Mouse (Mus musculus) heart, adult 11 months (tissue): ENCODE measurements at regions not wholly inside any gene's neighbourhood (a gene's known extent, or its start where the extent isn't known, plus 50 kb on each side); places are given as distances from the start of the nearest gene placed in this dataset.

ENCODE experiments used
- DNase-seq: peaks from one replicate; pipeline ENCODE4 v3.0.0; 2022

GRCm38 (mm10) chr4:24154418-24154817 lies 341.8 kb upstream of the Mms22l start:
- DNase-seq = peak; percentile 71

- DNase-seq = no peak
Observed at GRCm38 (mm10) chr4:24173750-24174149, 322.5 kb upstream of the Mms22l start.

- DNase-seq = no peak
Observed at GRCm38 (mm10) chr4:24213262-24214036, 282.8 kb upstream of the Mms22l start.

- DNase-seq = no peak
Observed at GRCm38 (mm10) chr4:24214037-24214362, 282.3 kb upstream of the Mms22l start.

DNA sequence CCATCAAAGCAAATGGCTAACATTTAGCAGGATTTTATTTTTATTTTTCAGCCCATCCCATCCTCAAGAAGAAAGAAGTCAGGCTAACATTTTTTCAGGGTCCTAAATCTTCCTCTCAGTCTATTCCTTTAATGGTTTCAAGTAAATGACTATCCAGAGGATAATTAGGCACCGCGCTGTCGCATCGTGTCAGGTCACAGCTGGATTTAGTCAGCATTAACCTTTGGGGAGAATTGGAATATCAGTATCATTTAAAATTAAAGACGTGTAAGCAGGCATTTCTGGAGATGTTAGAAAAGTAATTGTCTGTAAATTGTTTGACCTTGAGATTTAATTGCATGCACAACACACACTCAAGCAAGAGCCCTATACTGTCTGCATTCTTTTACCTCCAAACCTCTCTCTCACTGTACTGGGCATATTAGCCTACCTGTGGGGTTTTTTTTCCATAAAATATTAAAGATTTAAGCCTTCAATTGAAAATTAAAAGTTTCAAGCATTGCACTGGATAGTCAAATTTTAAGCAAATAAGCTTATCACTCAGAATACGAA lies 277.8 kb upstream of the Mms22l start:
- DNase-seq = no peak

DNA sequence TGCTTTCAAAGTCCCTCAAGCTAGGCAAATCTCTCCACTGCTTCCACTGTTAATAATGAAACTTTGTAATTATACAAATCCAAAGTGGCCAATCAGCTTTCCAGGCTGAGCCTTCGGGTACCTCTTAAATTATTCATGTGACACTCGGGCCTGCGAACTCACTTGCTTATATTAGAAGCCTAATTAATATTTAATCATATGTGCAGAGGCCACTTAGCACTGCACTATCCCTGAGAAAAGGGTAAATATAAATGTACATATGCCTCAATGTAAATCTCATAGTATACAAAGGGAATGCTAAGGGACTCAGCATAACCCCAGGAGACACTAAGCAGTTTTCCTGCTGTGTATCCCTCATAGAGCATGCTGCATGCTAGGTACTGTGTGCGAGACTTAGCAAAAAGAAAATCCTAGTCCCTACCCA lies 277.2 kb upstream of the Mms22l start:
- DNase-seq = no peak

GRCm38 (mm10) chr4:24219583-24219982 lies 276.7 kb upstream of the Mms22l start:
- no peak for DNase-seq

DNA sequence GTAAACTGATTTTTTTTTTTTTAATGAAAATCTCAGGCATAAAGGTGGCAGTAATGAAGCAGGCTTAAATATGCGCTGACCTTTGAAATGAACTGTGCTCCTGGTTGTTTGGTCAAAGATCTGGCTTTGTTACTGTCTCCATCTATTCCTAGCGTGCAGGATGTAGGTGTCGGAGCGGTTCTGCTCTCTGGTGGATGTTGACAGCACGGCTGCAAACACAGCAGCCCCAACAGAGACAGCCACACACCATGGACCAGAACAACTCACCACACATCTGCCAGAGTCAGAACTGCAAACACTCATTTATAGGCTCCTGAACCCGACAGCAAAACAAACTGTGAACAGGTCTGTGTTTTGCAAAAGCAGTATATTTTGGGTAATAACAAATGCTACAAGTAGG lies 251.1 kb upstream of the Mms22l start:
- no peak for DNase-seq

DNA sequence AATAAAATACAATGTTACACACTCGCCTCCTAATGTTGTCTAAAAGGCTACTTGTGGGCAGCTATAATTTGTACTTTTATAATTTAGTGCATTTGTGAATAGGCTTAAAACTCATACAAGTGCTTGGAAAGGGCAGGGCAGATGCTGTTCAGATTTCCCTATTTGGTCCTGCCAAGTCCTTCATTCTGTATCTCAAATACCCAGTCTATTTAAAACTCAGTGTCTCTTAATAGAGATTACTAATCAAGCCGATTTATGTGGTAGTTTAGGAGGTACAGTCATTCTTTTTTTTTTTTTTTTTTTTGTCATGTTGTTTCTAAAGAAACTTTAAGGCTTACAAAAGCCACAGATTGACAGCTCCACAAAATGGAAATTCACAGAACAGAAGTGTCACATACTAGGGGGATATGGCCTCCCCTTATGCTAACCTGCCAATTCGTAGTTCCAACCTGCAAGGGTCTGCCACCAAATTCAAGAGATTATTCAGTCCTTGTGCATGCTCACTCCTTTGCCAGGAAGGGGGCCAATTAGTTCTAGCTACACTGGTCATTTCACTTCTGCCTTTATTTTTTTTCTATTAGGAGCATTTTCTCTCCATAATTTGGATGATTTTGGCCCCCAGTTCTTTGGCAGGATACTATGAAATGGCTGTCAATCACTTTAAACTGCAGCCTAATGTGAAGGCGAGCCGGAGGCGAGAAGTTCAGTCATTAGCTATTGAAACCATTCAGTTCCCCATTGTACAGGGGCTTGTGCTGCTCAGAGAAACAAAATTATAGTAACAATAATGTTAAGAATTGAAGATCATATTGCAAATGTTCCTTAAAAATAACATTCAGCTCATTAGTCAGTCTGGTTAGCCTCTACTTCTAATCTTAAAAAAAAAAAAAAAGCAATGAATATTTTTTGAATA lies 247.9 kb upstream of the Mms22l start:
- no peak for DNase-seq

DNA sequence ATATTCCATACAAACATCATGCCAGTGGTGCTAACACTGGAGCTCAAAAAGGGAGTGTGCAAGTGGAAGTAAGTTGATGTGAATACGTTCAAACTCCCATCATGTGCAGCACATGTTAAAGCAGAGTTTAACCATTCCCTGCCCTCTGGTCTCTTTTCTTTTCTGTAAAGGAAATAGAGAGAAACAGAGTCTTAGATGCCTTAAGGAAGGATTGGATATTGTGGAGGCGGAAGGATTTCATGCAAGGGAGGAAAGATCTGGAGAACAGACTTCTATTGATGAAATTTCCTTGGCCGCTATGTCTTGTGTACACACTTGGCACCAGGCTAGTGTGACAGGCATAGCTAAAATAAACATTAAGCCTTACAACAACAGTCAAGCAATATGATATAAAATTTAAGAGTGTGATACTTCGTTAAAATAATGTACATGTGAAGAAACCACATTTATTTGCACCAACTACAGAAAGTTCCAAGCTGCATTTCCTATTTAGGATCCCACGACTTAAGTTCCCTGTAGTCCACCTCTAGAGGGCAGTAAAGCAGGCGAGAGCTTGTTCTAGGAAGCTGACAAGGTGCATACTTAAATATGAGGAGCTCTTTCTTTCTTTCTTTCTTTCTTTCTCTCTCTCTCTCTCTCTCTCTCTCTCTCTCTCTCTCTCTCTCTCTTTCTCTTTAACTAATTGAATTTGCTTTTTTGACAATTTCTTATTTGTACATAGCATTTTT lies 246.8 kb upstream of the Mms22l start:
- no peak for DNase-seq

DNA sequence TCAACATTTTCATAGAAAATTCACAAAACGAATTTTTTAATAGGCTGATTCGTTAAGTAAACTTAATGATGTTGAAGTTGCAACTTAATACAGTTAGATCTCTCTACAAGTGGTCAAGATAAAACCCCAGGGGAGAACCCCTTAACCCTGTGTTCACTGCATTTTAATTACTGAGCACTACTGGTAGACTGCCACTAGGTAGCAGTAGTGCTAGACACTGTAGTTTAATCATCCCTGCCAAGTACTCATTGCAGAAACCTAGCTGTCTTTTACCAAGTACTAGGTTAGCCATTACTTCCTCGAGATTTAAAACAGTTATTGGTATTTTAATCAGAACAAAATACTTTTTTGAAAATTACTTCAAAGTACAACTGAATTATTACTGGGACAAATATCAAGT lies 218.1 kb upstream of the Mms22l start:
- DNase-seq = no peak
